Comparison of ENCODE assay signal across 10 mouse cellular contexts in genomic region chr14:99898861-99899260, GRCm38 (mm10).
"Had no signal": no experiment of that assay in that cellular context is flagged by ENCODE, and none has a peak within 500 bp of the region (broad histone marks: within the 10 kb centered on the region; RNA-seq: fewer than 3 reads in every experiment).

No protein-coding gene starts in this region.

- H3K4me1 ChIP-seq: kidney, embryonic 15.5 days; limb, embryonic 10.5 days; lung, embryonic 15.5 days had no signal

- H3K27ac ChIP-seq: kidney, embryonic 15.5 days; left cerebral cortex, adult 2 months; limb, embryonic 10.5 days; lung, embryonic 15.5 days; midbrain, embryonic 13.5 days had no signal

- ATAC-seq: midbrain, embryonic 13.5 days had no signal

- H3K9me3 ChIP-seq: kidney, embryonic 15.5 days; limb, embryonic 10.5 days; lung, embryonic 15.5 days; midbrain, embryonic 13.5 days had no signal

- H3K9ac ChIP-seq: kidney, embryonic 15.5 days; lung, embryonic 15.5 days; midbrain, embryonic 13.5 days had no signal

- H3K4me2 ChIP-seq: kidney, embryonic 15.5 days; liver, embryonic 11.5 days; lung, embryonic 15.5 days; midbrain, embryonic 13.5 days had no signal

- H3K27me3 ChIP-seq: kidney, embryonic 15.5 days; lung, embryonic 15.5 days; midbrain, embryonic 13.5 days had no signal

- DNase-seq: kidney, postnatal 14 days; right cerebral cortex, adult 18-20 months; right cerebral cortex, postnatal 25 days; thymus, postnatal 36 days had no signal

- H3K4me3 ChIP-seq: kidney, embryonic 15.5 days; left cerebral cortex, adult 2 months; limb, embryonic 10.5 days; lung, embryonic 15.5 days; midbrain, embryonic 13.5 days had no signal

- H3K36me3 ChIP-seq: kidney, embryonic 15.5 days; lung, embryonic 15.5 days had no signal
